Mouse (Mus musculus): ENCODE measurements around the gene Map4k5.

DNA sequence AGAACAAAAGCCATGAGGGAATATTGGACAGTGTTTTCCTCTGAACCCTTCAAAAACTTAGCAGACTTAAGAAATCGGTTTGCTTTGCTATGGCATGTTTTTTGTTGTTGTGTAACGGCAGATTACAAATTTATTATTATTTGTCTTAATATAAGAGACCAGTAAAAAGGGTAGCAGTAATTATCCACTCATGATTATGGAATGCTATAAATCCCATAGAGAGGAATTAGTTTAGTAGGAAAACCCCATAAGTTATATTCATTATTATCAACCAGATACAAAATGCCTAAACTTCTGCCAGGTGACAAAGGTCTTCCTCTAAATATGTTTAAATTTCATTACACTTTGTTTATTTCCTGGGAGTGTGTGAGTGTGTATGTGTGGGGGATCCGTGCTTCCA is 1.3 kb downstream of the Map4k5 start:
- TF ChIP-seq CTCF (IDR thresholded peaks at IDR 0.05; ENCODE audit: control insufficient read depth, insufficient read depth, insufficient replicate concordance, low read depth, low read length), result no peak
- no peak for TF ChIP-seq POLR2A (IDR thresholded peaks at IDR 0.05; ENCODE audit: control insufficient read depth, low read depth, low read length)
